Mouse (Mus musculus) spleen, adult 2 months (tissue): Measurements from ENCODE around the gene Tmem259. TPM values are rescaled to one million over a fixed set of nuclear protein-coding genes. Genes with fewer than 3 reads are reported as not detected.

Experiments
- DNase-seq, 2 experiments: peaks; one replicate each; pipeline versions ENCODE4 v3.0.0 to v3.0.0-alpha.2; 2012 to 2021; ENCODE audit warnings: low spot score in 2 of 2, low read depth in 1 of 2
- H3K27ac ChIP-seq: fragments of 200-500 bp; 2 replicates; pipeline ENCODE4 v1.5.1; 2012; ENCODE audit warnings: low read length, inconsistent platforms; ENCODE audit not compliant: insufficient read depth
- H3K27me3 ChIP-seq: fragments of 200-500 bp; 2 replicates; pipeline ENCODE4 v1.6.1; 2012; ENCODE audit warnings: mild to moderate bottlenecking, moderate library complexity, low read length, inconsistent platforms; ENCODE audit not compliant: control insufficient read depth, insufficient read depth
- H3K36me3 ChIP-seq: fragments of 200-500 bp; 2 replicates; pipeline ENCODE4 v1.6.1; 2012; ENCODE audit warnings: mild to moderate bottlenecking, low read length, inconsistent platforms; ENCODE audit not compliant: control insufficient read depth, insufficient read depth
- H3K4me1 ChIP-seq: fragments of 200-500 bp; 2 replicates; pipeline ENCODE4 v1.6.1; 2011; ENCODE audit warnings: inconsistent platforms; ENCODE audit not compliant: control insufficient read depth, insufficient read depth, insufficient read length
- H3K4me3 ChIP-seq: fragments of 200-500 bp; 2 replicates; pipeline ENCODE4 v1.5.1; 2011; ENCODE audit warnings: mild to moderate bottlenecking, inconsistent platforms; ENCODE audit not compliant: insufficient read depth, insufficient read length; ENCODE audit errors: extremely low read depth
- CTCF ChIP-seq: fragments of 200-500 bp; IDR thresholded peaks from 2 replicates; pipeline ENCODE4 v1.5.1; 2011; ENCODE audit warnings: mild to moderate bottlenecking, inconsistent platforms; ENCODE audit not compliant: insufficient read depth, insufficient read length, insufficient replicate concordance; ENCODE audit errors: extremely low read depth
- POLR2A ChIP-seq: fragments of 200-500 bp; IDR thresholded peaks from 2 replicates; pipeline ENCODE4 v1.6.1; 2011; ENCODE audit warnings: low read depth, low read length, inconsistent platforms
- WGBS: fragments of 180-500 bp; shearing (Covaris S2); methylation state at CpG from one replicate; pipeline ENCODE4 v1.1.7; 2018; 5-methylcytosine and 5-hydroxymethylcytosine counted together
- polyA plus RNA-seq: library from polyadenylated mRNA; depleted of rRNA; stranded (reverse); fragments of >200 nt; gene quantifications from 2 replicates; pipeline ENCODE4 v1.2.3, GENCODE M21; 2012

Gene Tmem259
- polyA plus RNA-seq, 1 experiment = 266 TPM

GRCm38 (mm10) chr10:79970415-79971182 is 13.5 kb downstream of the Tmem259 start, which contains the start of gene Grin3b:
Gene Grin3b, plus strand, starts transcription at chr10:79970715.
- 7% methylated on average over 44 of the region's 47 CpGs for WGBS
- Histone ChIP-seq H3K27ac (no peak within 1 kb of the TSS), H3K4me3 (no peak within 1 kb of the TSS), H3K36me3 (peaks cover 29% of the 10 kb centered on the region), H3K4me1 (no peaks in the 10 kb centered on the region; the same call in 1 of the 2 replicates), H3K27me3 (peaks cover 10% of the 10 kb centered on the region)
- DNase-seq = no peak
- TF ChIP-seq POLR2A = no peak
- TF ChIP-seq CTCF = no peak

GRCm38 (mm10) chr10:79969124-79969568 is 15.0 kb downstream of the Tmem259 start:
- H3K27me3 ChIP-seq = peaks cover 10% of the 10 kb centered on the region
- no peak overlapping the region for H3K4me3 ChIP-seq
- no peak for TF ChIP-seq POLR2A
- TF ChIP-seq CTCF = no peak
- H3K4me1 ChIP-seq = no peaks in the 10 kb centered on the region; the same call in 1 of the 2 replicates
- peaks cover 34% of the 10 kb centered on the region for H3K36me3 ChIP-seq
- 65% methylated on average over 3 of the region's 3 CpGs for WGBS
- no peak for DNase-seq
- H3K27ac ChIP-seq = no peak overlapping the region

GRCm38 (mm10) chr10:79968181-79968580 is 15.9 kb downstream of the Tmem259 start:
- no peak overlapping the region for H3K27ac ChIP-seq
- TF ChIP-seq POLR2A = no peak
- no peak for TF ChIP-seq CTCF

GRCm38 (mm10) chr10:79966886-79967400 is 17.2 kb downstream of the Tmem259 start:
- Histone ChIP-seq H3K4me3 (no peak overlapping the region), H3K4me1 (no peaks in the 10 kb centered on the region; the same call in 1 of the 2 replicates), H3K27ac (no peak overlapping the region), H3K27me3 (peaks cover 10% of the 10 kb centered on the region), H3K36me3 (peaks cover 38% of the 10 kb centered on the region)
- 94% methylated on average over 5 of the region's 5 CpGs for WGBS
- TF ChIP-seq CTCF (no peak), POLR2A (no peak)
- DNase-seq = no peak

More at GRCm38 (mm10) chr10:79968181-79968580, 15.9 kb downstream of the Tmem259 start:
- H3K36me3 ChIP-seq = peaks cover 36% of the 10 kb centered on the region
- H3K4me1 ChIP-seq = no peaks in the 10 kb centered on the region; the same call in 1 of the 2 replicates
- no peak overlapping the region for H3K4me3 ChIP-seq
- 96% methylated on average over 1 of the region's 1 CpGs for WGBS
- H3K27me3 ChIP-seq = peaks cover 10% of the 10 kb centered on the region
- no peak for DNase-seq

GRCm38 (mm10) chr10:79965325-79965724 is 18.8 kb downstream of the Tmem259 start:
- Histone ChIP-seq H3K27me3 (no peaks in the 10 kb centered on the region), H3K4me1 (peaks cover 2% of the 10 kb centered on the region; the same call in 1 of the 2 replicates), H3K27ac (no peak overlapping the region), H3K36me3 (peaks cover 40% of the 10 kb centered on the region), H3K4me3 (no peak overlapping the region)
- TF ChIP-seq CTCF (no peak), POLR2A (no peak)
- 87% methylated on average over 5 of the region's 5 CpGs for WGBS
- no peak for DNase-seq

- no peak overlapping the region for H3K4me3 ChIP-seq
- peaks cover 2% of the 10 kb centered on the region; the same call in 1 of the 2 replicates for H3K4me1 ChIP-seq
- no peak for TF ChIP-seq CTCF
- TF ChIP-seq POLR2A = no peak
- H3K27ac ChIP-seq = no peak overlapping the region
- H3K27me3 ChIP-seq = no peaks in the 10 kb centered on the region
- no peak for DNase-seq
- H3K36me3 ChIP-seq = peaks cover 40% of the 10 kb centered on the region
- 96% methylated on average over 7 of the region's 7 CpGs for WGBS
Observed at GRCm38 (mm10) chr10:79964727-79965126, 19.4 kb downstream of the Tmem259 start.

GRCm38 (mm10) chr10:79960671-79961294 is 23.3 kb downstream of the Tmem259 start:
- Histone ChIP-seq H3K36me3 (peaks cover 15% of the 10 kb centered on the region), H3K4me3 (peak overlapping the region; percentile 77; the same call in 1 of the 2 replicates), H3K27me3 (no peaks in the 10 kb centered on the region), H3K4me1 (peaks cover 2% of the 10 kb centered on the region; the same call in 1 of the 2 replicates), H3K27ac (no peak overlapping the region)
- 11% methylated on average over 10 of the region's 10 CpGs for WGBS
- no peak for DNase-seq
- no peak for TF ChIP-seq POLR2A
- TF ChIP-seq CTCF = no peak
